Mouse (Mus musculus) ES-E14 (cell line): ENCODE data around the gene Pgd. TPM values are rescaled to one million over a fixed set of nuclear protein-coding genes. Genes with fewer than 3 reads are reported as not detected.

Experiments
- DNase-seq: peaks from one replicate; pipeline ENCODE4 v3.0.0-alpha.2; 2013; ENCODE audit warnings: low read depth, low spot score
- H3K27ac ChIP-seq: 2 replicates; pipeline ENCODE4 v1.5.1; 2012; ENCODE audit warnings: low read depth, mild to moderate bottlenecking, low read length, moderate library complexity, mixed read lengths; ENCODE audit not compliant: poor library complexity, insufficient read depth, severe bottlenecking
- H3K36me3 ChIP-seq: 2 replicates; pipeline ENCODE4 v1.6.1; 2012; ENCODE audit warnings: mild to moderate bottlenecking, low read length, moderate library complexity, mixed read lengths; ENCODE audit not compliant: control insufficient read depth, poor library complexity, insufficient read depth, severe bottlenecking
- H3K4me1 ChIP-seq, 2 experiments: fragments of 150-350 bp in 1 of 2; sonication (generic) in 1 of 2; 2 replicates each; pipeline ENCODE4 v1.6.1; 2012; ENCODE audit warnings: low read length in 2 of 2, mild to moderate bottlenecking in 1 of 2, mixed read lengths in 1 of 2; ENCODE audit not compliant: control insufficient read depth in 2 of 2, insufficient read depth in 2 of 2, poor library complexity in 1 of 2
- H3K4me3 ChIP-seq, 2 experiments: fragments of 150-350 bp in 1 of 2; sonication (generic) in 1 of 2; 2 replicates each; pipeline ENCODE4 v1.5.1; 2012; ENCODE audit warnings: low read length in 2 of 2, low read depth in 1 of 2, mild to moderate bottlenecking in 1 of 2, mixed read lengths in 1 of 2; ENCODE audit not compliant: insufficient read depth in 1 of 2, poor library complexity in 1 of 2, severe bottlenecking in 1 of 2
- H3K9ac ChIP-seq: 2 replicates; pipeline ENCODE4 v1.6.1; 2012; ENCODE audit warnings: low read depth, mild to moderate bottlenecking, low read length, mixed read lengths; ENCODE audit not compliant: poor library complexity, insufficient read depth, severe bottlenecking
- H3K9me3 ChIP-seq: fragments of 150-350 bp; sonication (generic); 2 replicates; pipeline ENCODE4 v1.6.1; 2012; ENCODE audit warnings: low read depth, mild to moderate bottlenecking, low read length; ENCODE audit not compliant: control insufficient read depth, insufficient read depth
- CHD2 ChIP-seq: IDR thresholded peaks from 2 replicates; pipeline ENCODE4 v1.6.1; 2014; ENCODE audit warnings: mild to moderate bottlenecking, low read depth, low read length, inconsistent platforms
- HCFC1 ChIP-seq: IDR thresholded peaks from 2 replicates; pipeline ENCODE4 v1.6.1; 2012; ENCODE audit warnings: low read length, inconsistent platforms, borderline replicate concordance; ENCODE audit not compliant: insufficient read depth
- MAFK ChIP-seq: IDR thresholded peaks from 2 replicates; pipeline ENCODE4 v1.6.1; 2014; ENCODE audit warnings: mild to moderate bottlenecking, low read depth, low read length, inconsistent platforms; ENCODE audit not compliant: insufficient read depth
- ZC3H11A ChIP-seq: IDR thresholded peaks from 2 replicates; pipeline ENCODE4 v1.6.1; 2012; ENCODE audit warnings: low read depth, mild to moderate bottlenecking, inconsistent platforms, low read length, borderline replicate concordance
- ZNF384 ChIP-seq: IDR thresholded peaks from 2 replicates; pipeline ENCODE4 v1.6.1; 2012; ENCODE audit warnings: low read depth, low read length, inconsistent platforms
- in situ Hi-C, 2 experiments: fragments of 600-800 bp; cut with MboI; formaldehyde crosslinking; loops; one replicate each; pipeline ENCODE4 v1.15.1; 2025; ENCODE audit warnings: low sequenced_read_pairs in 2 of 2, inconsistent platforms in 1 of 2; ENCODE audit not compliant: unreplicated experiment in 2 of 2
- total RNA-seq: library from RNA; depleted of rRNA; stranded (reverse); fragments of 300-350 nt; gene quantifications from 2 replicates; pipeline ENCODE4 v1.2.3, GENCODE M21; 2012

The Pgd gene
- total RNA-seq, 1 experiment = 63.7 TPM

DNA sequence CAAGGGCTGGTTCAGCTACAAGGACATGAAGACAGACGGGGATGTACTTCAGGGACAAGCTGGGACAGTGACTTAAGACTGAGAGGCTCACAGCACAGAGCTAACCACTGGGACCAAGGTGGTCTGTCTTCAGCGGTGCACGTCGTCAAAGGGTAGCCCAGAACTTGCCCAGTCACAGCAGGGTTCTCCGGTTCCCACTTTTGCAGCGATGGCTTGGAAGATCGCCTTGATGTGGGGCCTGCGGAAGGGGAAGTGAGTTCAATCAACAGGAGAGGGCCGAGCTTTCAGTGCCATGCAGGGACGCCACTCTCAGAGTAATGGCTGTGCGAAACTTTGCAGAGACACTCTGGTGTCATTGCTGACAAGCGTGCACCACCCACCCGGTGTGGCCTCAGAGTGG, 6.7 kb downstream of the Pgd start:
- H3K9me3 ChIP-seq = no peaks in the 10 kb centered on the region
- in situ Hi-C loops = no loop called here
- no peak for TF ChIP-seq HCFC1
- no peak for TF ChIP-seq MAFK
- no peak for TF ChIP-seq ZC3H11A
- no peak for TF ChIP-seq ZNF384
- TF ChIP-seq CHD2 = no peak
- H3K4me3 ChIP-seq = no peak overlapping the region
- peaks cover 8 to 31% of the 10 kb centered on the region in 2 experiments; a peak in 3 of 4 replicates for H3K4me1 ChIP-seq
- H3K27ac ChIP-seq = no peak overlapping the region
- no peak overlapping the region for H3K9ac ChIP-seq
- peaks cover 53% of the 10 kb centered on the region for H3K36me3 ChIP-seq
- DNase-seq = no peak

DNA sequence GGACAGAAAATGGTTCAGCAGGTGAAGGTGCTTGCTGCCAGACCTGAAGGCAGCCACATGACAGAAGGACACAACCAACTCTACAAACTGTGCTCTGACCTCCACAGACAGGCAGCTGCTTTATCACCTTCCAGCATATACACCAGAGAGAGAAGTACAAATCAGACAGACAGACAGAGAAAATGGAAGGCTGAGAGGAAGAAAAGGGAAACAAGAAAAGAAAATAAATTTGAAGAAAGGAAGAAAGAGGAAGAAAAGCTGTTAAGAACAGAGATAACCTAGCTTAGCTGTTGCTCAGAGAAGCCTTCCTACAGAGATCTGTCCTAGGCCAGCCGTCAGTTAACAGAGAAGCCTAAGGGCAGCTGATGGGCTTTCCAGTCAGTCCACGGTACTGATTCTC, 7.4 kb downstream of the Pgd start:
- TF ChIP-seq ZNF384 (no peak), HCFC1 (no peak), CHD2 (no peak), ZC3H11A (no peak), MAFK (no peak)
- H3K36me3 ChIP-seq = peaks cover 58% of the 10 kb centered on the region
- in situ Hi-C loops = no loop called here

DNA sequence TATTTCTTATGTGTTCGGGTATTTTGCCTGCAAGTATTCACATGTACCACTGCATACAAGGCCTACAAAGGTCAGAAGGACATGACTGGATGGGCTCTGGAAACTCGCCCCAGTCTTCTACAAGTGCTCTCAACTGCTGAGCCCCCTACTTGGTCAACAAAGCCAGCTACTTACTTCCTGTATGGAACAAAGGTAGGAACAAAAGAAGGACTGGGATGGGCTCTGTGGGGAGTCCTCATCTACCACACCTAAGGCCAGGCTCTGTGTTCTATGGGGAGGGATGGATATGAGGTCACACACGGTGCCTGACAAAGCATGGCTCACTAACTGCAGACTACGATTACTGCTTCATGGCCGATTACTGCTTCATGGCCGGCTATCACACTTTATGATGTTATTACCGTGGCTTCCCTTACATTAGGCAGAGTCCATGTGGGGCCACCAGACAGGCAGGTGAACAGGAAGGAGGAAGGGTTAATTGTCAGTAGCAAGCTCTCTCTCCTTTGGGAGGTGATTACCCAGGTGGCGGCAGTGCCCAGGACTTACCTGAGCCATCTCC, 9.1 kb downstream of the Pgd start:
- Histone ChIP-seq H3K36me3 (peaks cover 74% of the 10 kb centered on the region), H3K9ac (no peak overlapping the region), H3K27ac (peak overlapping the region; percentile 9; the same call in 1 of the 2 replicates), H3K9me3 (no peaks in the 10 kb centered on the region), H3K4me3 (no peak overlapping the region), H3K4me1 (peaks cover 6 to 31% of the 10 kb centered on the region in 2 experiments; a peak in 2 of 4 replicates)
- in situ Hi-C loops = no loop called here
- TF ChIP-seq HCFC1 = no peak
- no peak for TF ChIP-seq ZC3H11A
- no peak for TF ChIP-seq MAFK
- TF ChIP-seq ZNF384 = no peak
- no peak for DNase-seq

More for the DNA sequence above, 7.4 kb downstream of the Pgd start:
- Histone ChIP-seq H3K9me3 (no peaks in the 10 kb centered on the region), H3K9ac (no peak overlapping the region), H3K4me1 (peaks cover 8 to 31% of the 10 kb centered on the region in 2 experiments; a peak in 3 of 4 replicates), H3K27ac (no peak overlapping the region), H3K4me3 (no peak overlapping the region)
- no peak for DNase-seq

DNA sequence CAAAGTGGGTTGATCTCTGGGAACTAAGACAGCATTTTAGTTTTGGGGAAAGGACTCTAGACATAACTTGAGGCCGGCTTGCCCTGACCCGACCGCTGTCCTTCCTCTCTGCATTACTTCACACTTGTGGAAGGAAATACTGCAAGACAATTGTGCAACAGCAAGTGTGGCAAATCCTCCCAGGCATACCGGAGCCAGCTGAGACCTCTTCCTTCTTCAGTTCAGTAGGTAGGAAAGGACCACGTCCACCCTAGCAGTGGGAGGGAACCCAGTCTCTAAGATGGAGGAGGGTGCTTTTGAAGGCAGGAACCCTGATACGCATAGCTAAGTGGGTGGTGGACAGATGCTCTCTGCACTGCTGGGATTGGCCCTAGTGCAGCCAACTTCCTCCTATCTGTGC, 10.9 kb downstream of the Pgd start:
- Histone ChIP-seq H3K9me3 (no peaks in the 10 kb centered on the region), H3K27ac (no peak overlapping the region), H3K9ac (no peak overlapping the region), H3K36me3 (peaks cover 80% of the 10 kb centered on the region), H3K4me3 (no peak overlapping the region), H3K4me1 (peaks cover 4 to 23% of the 10 kb centered on the region in 2 experiments; a peak in 2 of 4 replicates)
- no peak for DNase-seq
- TF ChIP-seq MAFK (no peak), CHD2 (no peak), HCFC1 (no peak), ZC3H11A (no peak), ZNF384 (no peak)
- in situ Hi-C loops = no loop called here

DNA sequence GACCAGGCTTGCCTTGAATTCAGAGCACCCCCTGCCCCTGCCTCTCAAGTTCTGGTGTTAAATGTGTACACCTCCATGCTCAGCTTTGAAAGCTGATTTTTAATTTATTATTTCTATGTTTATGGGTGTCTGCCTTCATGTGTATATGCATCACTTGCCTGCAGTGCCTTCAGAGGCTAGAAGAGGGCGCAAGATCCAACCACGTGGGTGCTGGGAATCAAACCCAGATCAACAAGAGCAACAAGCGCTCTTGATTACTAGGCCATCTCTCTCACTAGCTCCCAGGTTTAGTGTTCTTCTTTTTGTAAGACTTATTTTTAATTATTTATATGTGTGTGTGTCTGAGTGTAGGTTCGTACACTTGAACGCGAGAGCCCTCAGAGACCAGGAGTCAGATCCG, 11.7 kb downstream of the Pgd start:
- TF ChIP-seq ZNF384 (no peak), HCFC1 (no peak), ZC3H11A (no peak), CHD2 (no peak), MAFK (no peak)
- no peaks in the 10 kb centered on the region for H3K9me3 ChIP-seq
- H3K36me3 ChIP-seq = peaks cover 84% of the 10 kb centered on the region
- peaks cover 4 to 15% of the 10 kb centered on the region in 2 experiments; a peak in 1 of 4 replicates for H3K4me1 ChIP-seq
- no peak for DNase-seq
- in situ Hi-C loops = no loop called here
- no peak overlapping the region for H3K9ac ChIP-seq
- H3K27ac ChIP-seq = no peak overlapping the region
- H3K4me3 ChIP-seq = no peak overlapping the region
